Mouse (Mus musculus) hindbrain, embryonic 11.5 days (tissue): Measurements from ENCODE around the gene Apba1. TPM values are rescaled to one million over a fixed set of nuclear protein-coding genes. Genes with fewer than 3 reads are reported as not detected.

Experiments used
- ATAC-seq: fragments of 200-750 bp; cut with Nextera tagmentation; 2 replicates; pipeline ENCODE4 v1.8.0; 2017; ENCODE audit warnings: mild to moderate bottlenecking, moderate TSS enrichment, moderate library complexity; ENCODE audit not compliant: low FRiP score
- DNase-seq: peaks from one replicate; pipeline ENCODE4 v3.0.0-alpha.2; 2015; ENCODE audit warnings: low spot score
- H3K27ac ChIP-seq: fragments of 300-500 bp; sonication (generic); 2 replicates; pipeline ENCODE4 v1.5.1; 2014; ENCODE audit warnings: mild to moderate bottlenecking, low read depth, low read length
- H3K27me3 ChIP-seq: fragments of 300-500 bp; sonication (generic); 2 replicates; pipeline ENCODE4 v1.6.1; 2014; ENCODE audit warnings: mild to moderate bottlenecking, low read length, moderate library complexity, mixed read lengths; ENCODE audit not compliant: control insufficient read depth, insufficient read depth
- H3K36me3 ChIP-seq: fragments of 300-500 bp; sonication (generic); 2 replicates; pipeline ENCODE4 v1.6.1; 2014; ENCODE audit warnings: mild to moderate bottlenecking, low read length, moderate library complexity, mixed read lengths; ENCODE audit not compliant: control insufficient read depth, insufficient read depth
- H3K4me1 ChIP-seq: fragments of 300-500 bp; sonication (generic); replicated peaks from 2 replicates; pipeline ENCODE4 v1.6.1; 2014; ENCODE audit warnings: low read length, mixed read lengths; ENCODE audit not compliant: control insufficient read depth, insufficient read depth
- H3K4me2 ChIP-seq: fragments of 300-500 bp; sonication (generic); replicated peaks from 2 replicates; pipeline ENCODE4 v1.6.1; 2014; ENCODE audit warnings: mild to moderate bottlenecking, low read depth, low read length
- H3K4me3 ChIP-seq: fragments of 300-500 bp; sonication (generic); 2 replicates; pipeline ENCODE4 v1.5.1; 2014; ENCODE audit warnings: low read depth, low read length
- H3K9ac ChIP-seq: fragments of 300-500 bp; sonication (generic); 2 replicates; pipeline ENCODE4 v1.6.1; 2014; ENCODE audit warnings: low read depth, low read length
- H3K9me3 ChIP-seq: fragments of 300-500 bp; sonication (generic); 2 replicates; pipeline ENCODE4 v1.6.1; 2016; ENCODE audit warnings: low read length; ENCODE audit not compliant: control insufficient read depth
- WGBS: fragments of 180-500 bp; shearing (Covaris S2); extraction: QIAGEN DNeasy Blood & Tissue Kit; methylation state at CpG from one replicate; pipeline ENCODE4 v1.1.7; 2014; 5-methylcytosine and 5-hydroxymethylcytosine counted together
- polyA plus RNA-seq: library from polyadenylated mRNA; unstranded; fragments of >200 nt; fragmentation: Nextera tagmentation; extraction: Ambion mirVana; gene quantifications from 2 replicates; pipeline ENCODE4 v1.2.1, GENCODE M21; 2014

The Apba1 gene
- polyA plus RNA-seq, 1 experiment from 2014 or later: 2.6 TPM

- Histone ChIP-seq H3K4me1 (peaks cover 7% of the 10 kb centered on the region; the same call in 1 of the 2 replicates), H3K27me3 (no peaks in the 10 kb centered on the region), H3K4me2 (no peak overlapping the region), H3K4me3 (no peak overlapping the region), H3K36me3 (no peaks in the 10 kb centered on the region), H3K9ac (no peak overlapping the region), H3K9me3 (no peaks in the 10 kb centered on the region), H3K27ac (0 out of 2 replicates have a peak overlapping the region, but pooled peaks have one; percentile 24)
- DNase-seq (no peak), ATAC-seq (0 out of 2 replicates have a peak, but pooled peaks have one; percentile 15)
- 62% methylated on average over 7 of the region's 7 CpGs for WGBS
Measured at GRCm38 (mm10) chr19:23959870-23960269, 201.2 kb downstream of the Apba1 start.

- peak; percentile 29 for DNase-seq
- ATAC-seq: peak; percentile 20; the same call in 1 of the 2 replicates
- 0 out of 2 replicates have a peak overlapping the region, but pooled peaks have one; percentile 24 for H3K27ac ChIP-seq
Measured at GRCm38 (mm10) chr19:23960275-23960674, 201.6 kb downstream of the Apba1 start.

GRCm38 (mm10) chr19:23960831-23961447, 202.3 kb downstream of the Apba1 start:
- H3K4me2 ChIP-seq: no peak overlapping the region
- WGBS: 63% methylated on average over 6 of the region's 6 CpGs
- ATAC-seq (peak; percentile 53), DNase-seq (no peak)
- H3K27me3 ChIP-seq: no peaks in the 10 kb centered on the region
- peaks cover 7% of the 10 kb centered on the region; the same call in 1 of the 2 replicates for H3K4me1 ChIP-seq
- no peak overlapping the region for H3K27ac ChIP-seq
- H3K4me3 ChIP-seq: no peak overlapping the region
- no peak overlapping the region for H3K9ac ChIP-seq
- H3K36me3 ChIP-seq: no peaks in the 10 kb centered on the region
- H3K9me3 ChIP-seq: no peaks in the 10 kb centered on the region

More at GRCm38 (mm10) chr19:23960275-23960674, 201.6 kb downstream of the Apba1 start:
- H3K4me2 ChIP-seq: no peak overlapping the region
- no peak overlapping the region for H3K9ac ChIP-seq
- H3K27me3 ChIP-seq: no peaks in the 10 kb centered on the region
- WGBS: 38% methylated on average over 3 of the region's 3 CpGs
- no peak overlapping the region for H3K4me3 ChIP-seq
- peaks cover 7% of the 10 kb centered on the region; the same call in 1 of the 2 replicates for H3K4me1 ChIP-seq
- H3K36me3 ChIP-seq: no peaks in the 10 kb centered on the region
- no peaks in the 10 kb centered on the region for H3K9me3 ChIP-seq

GRCm38 (mm10) chr19:23961516-23961915, 202.8 kb downstream of the Apba1 start:
- WGBS: 2% methylated on average over 8 of the region's 8 CpGs
- Histone ChIP-seq H3K36me3 (no peaks in the 10 kb centered on the region), H3K4me3 (no peak overlapping the region), H3K4me2 (no peak overlapping the region), H3K27ac (no peak overlapping the region), H3K4me1 (peaks cover 7% of the 10 kb centered on the region; the same call in 1 of the 2 replicates), H3K9me3 (no peaks in the 10 kb centered on the region), H3K27me3 (no peaks in the 10 kb centered on the region), H3K9ac (no peak overlapping the region)
- DNase-seq (peak; percentile 85), ATAC-seq (peak; percentile 84)

DNA sequence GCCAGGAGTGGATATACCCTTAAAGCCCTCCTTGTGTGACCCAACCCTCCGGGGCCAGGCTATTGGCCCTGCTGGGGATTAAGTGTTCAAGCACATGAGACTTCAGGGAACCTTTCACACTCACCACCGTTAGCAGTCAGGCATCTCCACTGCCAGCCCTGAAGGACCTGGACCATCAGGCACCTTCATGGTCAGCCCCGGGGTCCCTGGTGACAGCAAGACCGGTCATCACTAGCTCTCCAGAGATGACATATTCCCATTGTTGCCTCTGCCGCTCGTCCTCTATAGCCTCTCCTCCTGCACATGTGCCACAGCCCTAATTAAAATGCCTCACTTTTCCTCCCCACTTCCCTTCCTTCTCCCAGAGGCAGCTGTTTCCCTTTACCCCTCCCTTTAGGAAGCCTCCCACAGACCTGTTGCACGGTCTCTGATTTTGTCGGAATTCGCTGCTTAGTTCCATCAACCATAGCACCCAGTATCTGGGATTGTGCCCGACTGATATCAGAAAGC, 205.8 kb downstream of the Apba1 start:
- H3K9me3 ChIP-seq: no peaks in the 10 kb centered on the region
- peaks cover 7% of the 10 kb centered on the region; the same call in 1 of the 2 replicates for H3K4me1 ChIP-seq
- no peak for ATAC-seq
- no peaks in the 10 kb centered on the region for H3K36me3 ChIP-seq
- H3K27me3 ChIP-seq: no peaks in the 10 kb centered on the region
- no peak overlapping the region for H3K4me2 ChIP-seq
- WGBS: 72% methylated on average over 10 of the region's 10 CpGs
- no peak overlapping the region for H3K27ac ChIP-seq
- no peak overlapping the region for H3K4me3 ChIP-seq
- no peak overlapping the region for H3K9ac ChIP-seq
- no peak for DNase-seq

DNA sequence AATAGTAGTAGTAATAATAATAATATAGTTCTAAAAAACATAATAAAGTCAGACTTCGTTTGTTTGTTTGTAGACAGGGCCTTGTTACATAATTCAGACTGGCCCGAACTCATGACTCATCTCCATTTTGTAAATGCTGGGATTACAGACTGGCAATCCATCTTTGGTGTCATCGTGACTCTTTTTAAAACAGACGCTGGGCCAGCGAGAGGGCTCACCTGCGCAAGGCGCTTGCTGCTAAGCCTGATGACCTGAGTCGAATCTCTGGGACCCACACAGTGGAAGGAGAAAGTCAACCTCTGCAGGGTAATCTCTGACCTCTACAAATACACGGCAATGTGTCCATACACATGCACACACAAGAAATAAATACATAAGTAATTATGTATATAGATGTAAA, 207.7 kb downstream of the Apba1 start:
- no peak overlapping the region for H3K4me3 ChIP-seq
- H3K27me3 ChIP-seq: no peaks in the 10 kb centered on the region
- WGBS: 93% methylated on average over 9 of the region's 9 CpGs
- no peaks in the 10 kb centered on the region for H3K9me3 ChIP-seq
- ATAC-seq: no peak
- H3K9ac ChIP-seq: no peak overlapping the region
- no peak for DNase-seq
- H3K27ac ChIP-seq: no peak overlapping the region
- H3K4me2 ChIP-seq: no peak overlapping the region
- H3K36me3 ChIP-seq: no peaks in the 10 kb centered on the region
- H3K4me1 ChIP-seq: no peaks in the 10 kb centered on the region

DNA sequence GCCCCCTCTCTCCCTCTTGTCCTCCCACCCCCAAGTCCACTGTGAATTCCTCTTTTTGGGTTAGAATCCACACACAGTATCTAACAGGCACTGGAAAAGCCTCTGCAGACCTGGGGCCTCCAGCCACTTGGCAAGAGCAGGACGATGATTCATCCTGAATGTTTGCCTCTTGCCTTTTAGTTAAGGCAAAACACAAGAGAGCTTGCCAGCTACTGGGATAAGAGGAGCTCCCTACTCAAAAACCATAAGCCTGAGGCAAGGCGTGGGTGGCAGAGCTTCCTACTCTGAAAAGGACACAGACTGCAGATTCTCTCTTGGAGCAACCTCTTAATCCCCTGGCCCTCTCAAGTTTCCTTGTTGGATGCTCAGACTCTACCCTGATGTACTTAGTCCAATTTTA, 208.5 kb downstream of the Apba1 start:
- no peak for DNase-seq
- H3K27ac ChIP-seq: no peak overlapping the region
- no peak overlapping the region for H3K4me3 ChIP-seq
- H3K27me3 ChIP-seq: no peaks in the 10 kb centered on the region
- H3K9ac ChIP-seq: no peak overlapping the region
- no peak overlapping the region for H3K4me2 ChIP-seq
- 83% methylated on average over 2 of the region's 2 CpGs for WGBS
- no peaks in the 10 kb centered on the region for H3K36me3 ChIP-seq
- no peaks in the 10 kb centered on the region for H3K9me3 ChIP-seq
- ATAC-seq: no peak
- H3K4me1 ChIP-seq: no peaks in the 10 kb centered on the region

DNA sequence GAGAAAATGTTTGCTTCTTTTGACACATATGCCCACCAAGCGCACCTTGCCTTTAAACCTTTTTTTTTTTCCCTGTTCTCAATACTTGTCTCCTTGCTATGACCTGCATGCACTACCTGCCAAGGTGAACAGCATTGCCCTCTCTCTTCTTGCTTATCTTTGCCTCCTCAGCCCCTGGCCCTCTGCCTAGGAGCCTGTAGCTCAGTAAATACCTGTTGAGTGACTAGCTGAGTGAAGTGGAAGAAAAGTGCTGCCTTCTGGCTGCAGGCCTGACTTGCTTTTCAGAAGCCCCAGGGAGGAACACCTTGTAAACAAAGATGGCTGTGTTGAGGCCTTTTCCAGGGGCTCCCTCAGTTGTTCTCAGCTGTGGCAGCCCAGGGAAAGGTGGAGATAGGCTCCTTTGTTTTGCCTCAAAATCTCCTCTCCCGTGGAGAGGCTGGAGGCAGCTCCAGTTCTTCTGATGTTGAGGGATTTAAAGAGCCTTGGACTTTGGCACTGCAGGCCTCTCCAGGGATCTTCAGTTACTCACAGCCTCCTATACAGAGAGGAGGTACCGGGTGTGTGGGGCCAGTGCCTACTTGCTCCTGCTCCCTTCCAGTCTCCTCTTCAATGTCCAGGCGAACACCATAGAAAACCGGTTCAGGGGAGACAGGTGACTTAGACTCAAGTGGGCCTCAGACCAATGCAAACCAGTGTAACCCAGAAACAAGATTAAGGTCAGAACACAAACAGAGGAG, 209.6 kb downstream of the Apba1 start:
- no peaks in the 10 kb centered on the region for H3K4me1 ChIP-seq
- WGBS: 55% methylated on average over 5 of the region's 5 CpGs
- ATAC-seq (no peak), DNase-seq (no peak)
- no peak overlapping the region for H3K4me2 ChIP-seq
- no peak overlapping the region for H3K27ac ChIP-seq
- no peaks in the 10 kb centered on the region for H3K9me3 ChIP-seq
- H3K27me3 ChIP-seq: no peaks in the 10 kb centered on the region
- H3K4me3 ChIP-seq: no peak overlapping the region
- H3K36me3 ChIP-seq: no peaks in the 10 kb centered on the region
- no peak overlapping the region for H3K9ac ChIP-seq
